Mouse (Mus musculus): ENCODE measurements around the gene Atl2.

Gene Atl2

DNA sequence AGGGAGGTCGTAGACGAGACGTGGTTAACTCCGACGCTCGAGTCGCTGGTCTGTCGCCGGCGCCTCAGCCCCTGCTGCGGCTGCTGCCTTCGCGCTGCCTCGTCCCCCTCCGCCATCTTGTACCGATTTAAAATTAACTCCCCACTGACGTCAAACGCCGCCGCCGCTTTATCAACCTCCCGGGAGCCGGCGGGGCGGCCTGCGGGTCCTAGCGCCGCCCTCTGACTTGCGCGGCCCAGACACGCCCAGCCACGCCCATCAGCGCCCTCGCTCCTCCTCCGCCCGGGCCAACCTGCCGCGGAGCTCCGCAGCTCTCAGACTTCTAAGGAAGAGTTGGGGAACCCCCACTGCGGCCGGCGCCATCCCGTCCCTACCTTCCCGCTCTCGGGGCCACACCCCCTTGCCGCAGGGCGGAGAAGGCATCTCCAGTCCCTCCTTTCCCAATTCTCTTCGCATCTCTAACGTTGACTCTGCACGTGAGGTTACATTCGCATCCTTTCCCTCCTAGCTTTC lies at the start of gene Atl2:
Gene Atl2 (minus strand): TSS at position 213 of the 513 bp plus-strand sequence.
- DNase-seq (ENCODE audit: low spot score) = peak; percentile 96

DNA sequence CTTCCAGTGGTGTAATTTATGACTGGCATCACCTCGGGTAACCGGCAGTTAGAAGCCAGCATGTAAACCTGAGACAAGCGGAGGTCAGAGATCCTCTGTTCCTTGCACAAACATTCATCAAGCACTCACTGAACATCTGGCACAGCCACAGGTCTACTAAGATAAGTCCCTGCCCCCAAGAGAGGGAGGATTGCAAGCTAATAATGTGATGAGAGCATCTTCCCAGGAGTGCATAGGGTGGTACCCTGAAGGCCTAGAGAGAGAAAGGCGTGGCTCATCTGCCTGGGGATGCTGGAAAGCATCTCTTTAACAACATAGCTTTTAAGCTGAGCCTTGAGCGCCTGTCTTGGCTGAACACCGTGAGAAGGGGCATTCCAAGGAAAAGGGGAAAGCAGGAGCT lies 48.9 kb upstream of the Atl2 start:
- DNase-seq (ENCODE audit: low spot score) = no peak

DNA sequence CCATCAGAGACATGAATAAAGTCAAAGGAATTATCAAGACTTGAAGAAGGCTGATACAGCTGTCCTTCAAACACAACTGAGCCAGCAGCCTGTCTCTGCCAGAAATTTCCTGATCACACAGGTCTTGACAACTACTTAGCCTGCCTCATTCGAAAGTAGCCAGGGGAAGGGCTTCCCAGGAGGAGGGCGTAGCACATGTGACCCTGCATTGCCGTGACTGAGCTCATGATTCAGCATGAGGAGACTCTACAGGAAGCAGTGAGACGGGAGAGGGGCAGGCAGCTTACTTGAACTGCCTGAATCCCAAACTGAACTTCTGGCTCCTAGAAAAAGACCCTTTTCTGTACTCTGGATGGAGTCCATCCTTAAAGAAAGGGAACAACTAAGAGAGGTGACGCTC lies 46.5 kb upstream of the Atl2 start:
- no peak for DNase-seq (ENCODE audit: low spot score)

DNA sequence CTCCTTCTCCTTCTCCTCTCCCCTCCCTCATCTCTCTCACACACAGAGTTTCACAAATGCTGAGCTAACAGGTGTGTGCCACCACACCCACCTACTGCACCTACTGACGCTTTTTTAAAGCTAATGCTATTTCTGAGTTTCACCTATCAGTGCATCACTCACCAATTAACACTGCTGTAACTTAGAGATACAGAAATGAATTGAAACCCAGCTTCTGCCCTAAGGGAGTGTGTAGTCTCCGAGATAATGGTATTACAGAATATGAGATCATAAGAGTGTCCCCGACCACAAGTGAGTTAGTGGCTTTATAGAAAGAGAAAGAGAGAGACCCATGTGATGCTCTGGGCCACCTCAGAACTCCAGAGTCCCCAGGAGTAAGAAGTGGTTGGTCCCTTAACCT lies 43.2 kb upstream of the Atl2 start:
- DNase-seq (ENCODE audit: low spot score) = no peak

DNA sequence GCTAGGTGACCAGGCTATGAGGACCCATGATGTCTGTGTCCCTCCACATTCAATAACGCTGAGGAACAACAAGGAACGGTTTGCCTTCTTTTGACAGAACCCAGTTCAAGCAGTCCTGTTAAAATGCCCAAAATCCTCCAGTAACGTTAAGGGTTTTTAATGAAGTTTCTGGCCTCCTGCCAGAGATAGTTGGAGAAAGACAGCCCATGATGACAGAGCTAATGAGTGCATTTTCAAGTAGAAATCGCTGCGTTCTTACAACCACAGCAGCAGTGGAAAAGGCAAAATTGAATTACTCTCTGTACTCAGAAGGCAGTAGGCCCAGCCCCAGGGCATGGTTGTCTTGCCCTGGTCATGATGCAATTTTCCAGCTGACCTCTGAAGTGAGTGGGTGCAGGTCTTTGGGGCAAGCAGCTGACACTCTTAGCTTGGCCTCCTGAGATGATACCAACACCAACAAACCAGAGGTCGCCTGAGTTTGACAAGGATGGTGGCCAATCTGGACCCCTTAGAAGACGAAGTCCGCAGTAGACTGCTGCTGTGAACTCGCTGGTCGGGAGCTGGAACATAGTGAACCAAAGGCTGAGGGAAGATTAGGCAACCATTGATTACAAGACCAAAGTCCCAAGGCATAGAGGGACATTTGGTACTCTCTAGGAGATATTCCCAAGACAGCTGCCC lies 42.1 kb upstream of the Atl2 start:
- no peak for DNase-seq (ENCODE audit: low spot score)

DNA sequence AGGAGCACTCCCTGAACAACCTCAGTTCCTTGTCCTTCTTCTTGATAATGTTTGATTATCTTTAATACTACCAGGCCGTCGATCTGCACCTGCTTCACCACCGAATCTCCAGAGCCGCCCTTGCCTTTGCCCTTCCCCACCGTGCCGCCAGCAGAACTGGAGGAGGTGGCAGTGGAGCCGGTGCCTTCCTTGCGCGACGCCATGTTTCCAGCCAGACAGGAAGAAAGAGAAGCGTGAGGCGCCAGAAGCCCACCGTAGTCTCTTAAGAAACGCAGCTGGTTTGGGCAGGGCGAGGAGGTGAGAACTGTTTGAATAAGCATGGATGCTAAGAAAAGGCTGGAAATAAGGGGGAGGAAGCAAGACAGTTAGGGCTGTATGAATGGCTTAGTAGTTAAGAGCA lies 38.4 kb upstream of the Atl2 start:
- DNase-seq (ENCODE audit: low spot score) = no peak

DNA sequence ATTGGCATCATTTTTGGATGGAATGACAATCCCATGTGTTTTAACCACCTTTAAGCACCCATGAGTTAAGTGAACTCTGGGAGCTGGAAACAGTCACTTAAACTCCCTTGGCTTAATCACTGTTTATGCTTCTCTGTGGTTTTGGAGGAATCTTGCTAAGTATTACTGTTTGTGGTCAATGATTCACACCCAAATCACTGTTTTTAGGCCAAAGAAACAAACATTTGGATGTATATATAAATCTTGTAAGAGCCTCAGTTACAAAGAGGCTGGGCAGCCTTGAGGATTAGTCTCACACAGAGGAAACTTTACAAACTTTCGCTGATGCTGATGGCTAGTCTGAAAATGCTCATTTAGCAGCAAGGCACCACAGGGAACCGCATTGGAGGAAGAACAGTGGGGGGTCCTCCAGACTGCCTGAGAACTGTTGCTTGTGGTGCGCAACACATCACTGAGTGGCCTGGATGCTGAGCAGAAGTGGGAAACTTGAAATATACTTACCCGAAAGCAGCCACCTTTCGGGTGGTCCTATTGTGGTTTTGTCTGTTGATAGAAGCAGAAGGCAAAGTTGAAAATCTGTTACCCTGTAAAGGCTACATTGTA lies 36.9 kb upstream of the Atl2 start:
- DNase-seq (ENCODE audit: low spot score) = no peak

DNA sequence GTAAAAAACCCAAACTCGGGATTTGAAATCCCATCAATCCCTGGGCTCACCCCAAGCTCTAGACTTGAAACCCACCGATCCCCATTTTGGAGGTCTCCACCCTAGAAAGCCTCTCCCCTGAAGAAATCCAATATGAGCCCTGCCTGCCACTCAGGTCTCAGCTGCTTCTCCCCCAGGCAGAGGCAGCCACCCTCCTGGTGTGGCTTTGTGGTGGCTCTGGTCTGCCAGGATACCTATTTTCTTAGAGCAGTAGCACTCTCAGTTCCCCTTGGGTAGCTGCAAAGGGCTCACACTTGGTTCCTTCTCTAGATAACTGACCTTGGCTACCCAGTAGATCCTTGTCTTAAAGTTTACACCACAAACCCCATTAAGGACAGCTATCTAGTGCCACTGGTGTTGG lies 31.2 kb upstream of the Atl2 start:
- no peak for DNase-seq (ENCODE audit: low spot score)

DNA sequence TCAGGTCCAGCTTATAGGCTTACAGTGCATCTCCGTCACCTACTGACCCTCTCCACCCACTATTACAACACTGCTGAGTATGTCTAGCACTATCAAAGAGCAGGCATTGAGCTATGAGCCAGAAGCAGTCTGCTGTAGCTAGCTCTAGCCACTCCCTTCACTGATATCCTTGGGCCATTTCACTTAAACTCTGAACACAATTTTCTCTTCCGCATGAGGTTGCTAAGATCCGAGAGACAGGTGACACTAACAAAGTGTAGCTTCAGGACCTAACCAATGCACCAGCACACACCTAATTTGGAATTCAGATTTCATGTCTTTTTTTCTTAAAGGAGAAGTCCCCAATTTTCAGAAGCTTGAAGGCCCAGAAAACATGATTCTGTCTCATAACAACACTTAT lies 30.6 kb upstream of the Atl2 start:
- no peak for DNase-seq (ENCODE audit: low spot score)

DNA sequence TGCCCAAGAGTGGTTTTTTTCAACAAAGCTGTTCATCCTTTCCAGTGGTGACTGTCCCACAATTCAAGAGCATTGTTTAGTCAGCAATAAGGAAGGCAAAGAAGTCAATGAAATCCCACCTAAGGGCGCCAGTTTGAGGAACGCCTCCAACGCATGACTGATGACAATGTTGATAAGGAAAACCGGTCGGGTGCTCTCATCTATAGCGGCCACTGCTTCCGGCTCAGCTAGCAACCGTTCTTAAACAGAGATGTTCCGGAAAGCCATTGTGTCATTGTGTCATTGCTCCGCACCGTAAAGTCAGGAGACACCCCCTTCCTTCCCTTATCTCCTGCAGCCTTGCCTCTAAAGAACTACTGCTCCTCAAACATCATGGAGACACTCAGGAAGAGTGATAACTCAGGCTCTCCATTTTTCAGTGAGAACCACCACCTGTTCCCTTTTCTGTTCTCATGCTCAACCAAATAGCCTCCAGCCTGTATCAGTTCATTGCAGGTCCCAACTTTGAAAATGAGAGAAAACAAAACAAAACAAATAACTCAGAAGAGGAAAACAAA lies 30.0 kb upstream of the Atl2 start:
- no peak for DNase-seq (ENCODE audit: low spot score)

DNA sequence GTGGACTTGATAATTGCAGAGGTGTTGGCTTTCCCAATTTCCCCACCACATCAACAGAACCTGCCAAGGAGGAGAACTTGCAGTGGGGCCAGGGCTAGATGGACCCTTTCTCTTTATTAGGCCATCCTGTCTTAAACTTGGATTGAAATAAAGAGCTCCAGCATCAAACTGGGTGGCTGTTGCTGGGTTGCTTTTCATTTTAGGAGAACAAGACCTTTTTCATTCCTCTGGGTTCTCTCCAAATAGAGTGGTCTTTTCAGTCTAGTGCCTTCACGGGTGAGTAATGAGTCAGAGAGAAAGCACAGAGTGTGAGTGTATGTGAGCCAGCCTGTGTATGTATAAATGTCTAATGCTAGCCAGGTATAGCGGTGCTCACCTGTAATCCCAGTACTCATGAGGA lies 24.4 kb upstream of the Atl2 start:
- no peak for DNase-seq (ENCODE audit: low spot score)

DNA sequence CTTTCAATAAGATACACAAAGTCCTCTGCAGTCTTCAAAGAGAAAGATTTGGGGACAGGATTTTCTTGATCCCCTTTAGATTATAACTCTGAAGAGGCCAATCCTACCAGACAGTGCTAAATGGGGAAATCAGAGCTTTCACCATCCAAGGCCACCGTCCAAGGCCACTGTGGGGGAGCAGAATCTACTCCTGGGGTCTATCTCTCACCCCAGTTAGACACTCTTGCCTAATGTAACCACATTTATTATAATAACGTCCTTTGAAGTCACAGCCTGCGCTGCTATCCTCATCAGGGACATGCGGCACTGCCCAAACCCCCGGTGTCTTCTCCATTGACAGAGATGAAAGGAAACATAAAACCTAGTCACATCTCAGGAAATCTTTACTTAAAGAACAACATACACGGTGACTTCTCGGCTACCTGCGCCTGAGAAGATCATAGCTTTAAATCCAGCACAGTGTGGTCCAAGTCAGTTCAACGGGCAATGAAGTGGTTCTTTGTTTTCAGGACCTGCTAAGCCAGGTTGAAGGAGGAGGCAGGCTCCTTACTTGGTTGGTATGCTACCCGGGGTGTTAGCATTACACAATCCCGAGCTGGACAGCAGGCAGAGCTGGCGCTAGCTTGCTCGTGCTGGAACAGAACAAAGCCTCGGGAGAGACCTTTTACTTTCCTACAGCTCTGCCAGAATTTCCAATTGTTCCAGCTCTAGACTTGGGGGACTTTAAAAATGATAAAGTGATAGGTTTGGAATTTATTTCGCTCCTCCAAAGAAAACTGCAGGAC lies 23.8 kb upstream of the Atl2 start:
- no peak for DNase-seq (ENCODE audit: low spot score)

DNA sequence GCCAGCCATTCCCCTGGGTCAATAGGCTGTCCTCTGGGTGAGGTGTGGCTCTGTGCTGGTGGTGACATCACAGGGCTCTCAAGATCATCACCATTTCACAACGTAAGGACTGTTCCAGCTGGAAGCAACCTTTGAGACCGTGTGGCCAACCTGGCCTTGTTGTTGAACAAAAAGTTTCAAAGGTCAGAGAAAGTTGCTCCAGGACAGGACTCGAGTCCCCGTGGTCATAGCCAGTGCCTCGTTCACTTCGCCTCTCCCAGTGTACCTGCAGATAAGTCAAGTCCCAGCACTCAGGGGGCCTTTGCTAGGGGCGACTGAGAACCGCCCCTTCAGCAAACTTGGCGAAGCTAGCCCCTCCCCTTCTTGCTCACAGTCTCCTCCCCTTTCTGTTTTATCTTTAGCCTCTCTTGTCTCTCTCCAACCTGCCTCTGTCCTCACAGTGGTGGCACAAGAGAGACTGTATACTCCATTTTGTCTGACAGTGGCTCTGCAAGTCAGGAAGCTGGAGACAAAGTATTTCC lies 22.6 kb upstream of the Atl2 start:
- DNase-seq (ENCODE audit: low spot score) = no peak

DNA sequence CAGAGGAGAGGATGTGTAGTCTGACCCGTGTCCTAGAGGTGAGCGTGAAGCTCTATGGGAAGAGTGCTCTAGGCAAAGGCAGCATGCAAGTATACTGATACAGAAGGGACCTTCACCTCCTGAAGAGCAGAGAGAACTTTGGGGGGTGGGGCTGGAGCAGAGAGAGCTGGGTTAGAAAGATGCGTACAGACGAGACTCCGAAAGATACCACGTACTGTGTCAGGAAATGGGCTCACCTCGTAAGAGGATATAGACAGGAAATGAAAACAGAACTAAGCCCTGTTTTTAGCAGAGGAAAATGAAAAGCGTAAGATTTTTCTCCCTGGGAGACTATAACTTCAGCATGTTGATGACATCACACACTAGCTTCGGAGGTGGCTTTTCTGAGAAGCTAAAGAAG lies 21.1 kb upstream of the Atl2 start:
- no peak for DNase-seq (ENCODE audit: low spot score)

DNA sequence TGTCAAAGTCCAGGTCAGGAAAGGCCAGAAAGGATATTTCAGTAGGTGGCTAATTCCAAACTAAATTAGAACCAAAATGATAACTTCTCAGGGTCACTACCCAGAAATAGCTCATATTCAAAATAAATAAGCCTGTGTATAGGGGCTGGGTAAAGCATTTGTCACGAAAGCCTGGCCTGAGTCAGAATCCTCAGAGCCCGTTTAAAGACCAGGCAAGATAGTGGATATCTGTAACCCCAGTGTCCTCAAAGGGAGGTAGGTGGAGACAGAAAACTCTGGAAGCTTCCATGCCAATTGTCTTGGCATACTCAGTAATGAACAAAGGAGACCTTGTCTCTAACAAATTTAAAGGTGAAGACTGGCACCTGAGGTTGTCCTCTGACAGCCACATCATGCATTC lies 16.3 kb upstream of the Atl2 start:
- no peak for DNase-seq (ENCODE audit: low spot score)

DNA sequence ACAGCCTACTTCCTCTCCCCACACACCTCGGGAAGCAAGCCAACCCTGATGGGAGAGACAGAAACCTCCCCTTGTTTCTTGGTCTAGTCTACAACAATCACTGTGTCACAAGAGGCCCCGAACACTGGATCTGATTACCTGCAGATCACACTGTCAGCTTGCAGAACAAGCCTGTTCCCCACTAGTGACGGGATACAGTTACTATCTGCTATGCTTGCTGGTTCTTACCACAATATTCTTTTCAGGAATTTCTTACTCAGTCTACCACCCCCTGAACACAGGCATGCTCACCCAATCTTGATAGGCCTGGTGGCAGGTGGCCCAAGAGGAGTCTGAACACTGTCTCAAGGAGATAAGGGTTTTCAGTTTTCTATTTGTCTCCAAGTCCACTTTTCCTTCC lies 15.8 kb upstream of the Atl2 start:
- DNase-seq (ENCODE audit: low spot score) = no peak

DNA sequence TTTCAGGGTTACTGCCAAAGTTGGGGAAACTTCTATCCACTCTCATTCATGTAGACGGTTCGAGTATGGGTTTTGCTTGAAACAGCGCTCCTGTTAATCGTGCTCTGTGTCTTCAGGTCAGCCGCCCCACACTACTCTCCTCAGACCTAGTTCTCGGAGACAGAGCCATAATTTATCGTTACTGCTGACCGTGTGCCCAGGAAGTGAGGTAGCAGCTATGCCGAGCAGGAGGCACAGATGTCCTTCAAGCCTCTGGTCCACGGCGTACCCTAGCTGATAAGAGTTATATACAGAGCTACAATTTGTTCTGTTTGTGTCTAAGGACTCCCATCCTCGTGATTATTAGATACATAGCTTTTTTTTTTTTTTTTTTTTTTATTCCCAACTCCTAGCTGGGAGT lies 13.6 kb upstream of the Atl2 start:
- no peak for DNase-seq (ENCODE audit: low spot score)

DNA sequence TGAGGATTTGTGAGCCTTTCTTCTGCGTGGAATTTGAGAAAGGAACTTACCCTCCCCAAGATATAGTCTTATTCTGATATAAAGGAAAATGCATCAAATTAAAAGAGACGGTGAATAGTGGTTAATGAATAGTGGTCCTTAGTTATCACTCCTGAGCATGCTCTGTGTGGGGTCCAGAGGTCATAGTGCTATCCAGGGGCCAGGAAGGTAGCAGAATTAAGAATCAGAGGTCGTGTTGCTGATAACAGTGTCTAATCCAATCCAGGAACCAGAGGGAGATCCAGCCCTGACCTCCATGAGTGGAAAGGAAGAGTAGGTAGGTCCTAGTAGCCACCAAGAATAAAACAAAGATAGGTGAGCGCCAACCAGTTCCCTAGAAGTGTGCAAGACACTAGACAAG lies 11.8 kb upstream of the Atl2 start:
- no peak for DNase-seq (ENCODE audit: low spot score)

DNA sequence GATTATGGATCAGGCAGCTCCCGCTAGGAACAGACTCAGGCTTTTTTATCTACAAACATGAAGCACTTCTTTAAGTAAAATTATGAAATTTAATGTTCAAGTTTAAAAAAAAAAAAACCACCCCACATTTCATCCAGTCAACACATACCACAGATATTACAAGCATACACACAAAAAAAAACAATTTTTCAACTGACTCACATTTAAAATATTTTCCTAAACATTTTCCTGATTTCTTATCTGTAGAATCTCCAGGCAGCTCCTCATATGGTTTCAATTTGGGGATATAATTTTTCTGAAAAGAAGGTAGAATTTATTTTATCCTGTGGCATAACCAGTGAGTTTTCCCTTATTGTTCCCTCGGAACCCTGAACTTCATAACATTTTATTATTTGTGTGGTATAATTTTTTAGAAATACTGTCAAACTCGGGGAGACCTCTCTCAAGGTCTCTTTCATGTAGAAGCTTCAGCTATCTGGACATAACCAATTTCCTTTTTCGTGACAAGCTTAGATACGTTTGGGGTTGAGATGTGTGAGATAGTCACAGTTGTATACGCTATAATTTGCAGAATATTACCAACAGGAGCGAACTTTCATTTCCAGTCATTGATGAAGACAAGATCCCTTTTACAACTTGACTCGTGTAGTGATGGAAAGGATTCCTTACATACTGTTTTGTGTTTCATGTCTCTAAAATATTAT lies 11.0 kb upstream of the Atl2 start:
- no peak for DNase-seq (ENCODE audit: low spot score)

DNA sequence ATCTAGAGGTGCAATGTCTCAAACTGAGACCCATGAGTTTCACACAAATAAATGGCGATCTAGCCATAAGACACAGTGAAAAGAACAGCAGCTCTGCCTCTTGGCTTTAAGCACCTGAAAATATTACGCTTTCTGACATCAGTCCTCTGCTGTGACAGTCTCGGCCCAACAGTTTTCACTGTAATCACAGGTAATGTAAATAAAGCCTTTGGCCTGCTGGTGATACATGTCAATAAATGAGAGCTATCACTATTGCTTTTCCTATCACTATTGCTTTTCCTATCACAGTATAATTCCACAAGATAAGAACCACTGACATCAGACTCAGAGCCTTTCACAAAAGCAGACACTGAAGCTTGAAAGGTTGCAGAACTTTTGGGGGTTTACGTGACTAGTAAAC lies 8.7 kb upstream of the Atl2 start:
- DNase-seq (ENCODE audit: low spot score) = no peak

DNA sequence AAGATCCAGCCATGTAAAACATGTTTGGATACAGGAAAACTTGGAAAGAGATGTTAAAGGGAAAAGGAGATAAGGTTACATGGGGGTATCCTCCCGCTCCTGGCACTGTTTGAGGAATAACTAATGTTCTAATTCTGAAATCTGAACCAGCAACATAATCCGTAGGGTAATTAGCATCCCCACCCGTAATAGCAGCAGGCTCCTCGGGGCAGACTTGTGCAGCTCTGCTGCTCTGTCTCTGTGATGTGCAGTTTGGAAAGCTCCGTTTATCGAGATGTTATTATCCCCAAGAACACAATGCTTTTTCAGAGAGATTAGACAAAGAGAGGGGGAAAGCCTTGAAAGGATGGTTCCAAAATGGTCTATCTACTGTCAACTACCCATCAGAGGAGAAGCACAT lies 5.3 kb upstream of the Atl2 start:
- no peak for DNase-seq (ENCODE audit: low spot score)

DNA sequence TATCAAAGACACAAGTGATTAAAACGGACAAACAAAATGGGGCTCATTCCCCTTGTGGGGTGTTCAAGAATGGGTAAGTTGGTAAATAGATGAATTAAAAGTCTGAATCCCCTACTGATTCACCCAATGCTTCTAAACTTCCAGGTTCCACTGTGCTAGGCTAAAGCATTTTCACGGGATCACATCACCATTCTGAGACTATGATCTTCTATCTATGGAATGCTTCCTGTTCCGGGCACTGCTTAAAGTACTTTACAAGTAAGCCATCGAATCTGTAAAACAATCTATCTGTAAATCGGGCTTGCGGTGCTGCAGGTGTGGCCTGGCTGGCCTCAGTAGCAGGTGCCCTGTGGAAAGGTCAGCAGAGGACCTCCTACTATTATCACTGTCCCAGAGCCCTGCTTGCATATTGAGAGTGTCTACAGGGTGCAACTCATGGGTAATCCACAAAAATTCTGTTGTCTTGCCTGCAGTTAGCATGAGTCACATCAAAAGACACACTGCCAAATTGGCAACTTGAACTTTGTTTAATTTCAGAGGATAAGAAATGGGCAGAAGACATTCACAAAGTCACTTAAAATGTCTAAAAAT lies 2.3 kb upstream of the Atl2 start:
- DNase-seq (ENCODE audit: low spot score) = no peak
